Mouse (Mus musculus) stomach, postnatal 0 days (tissue): ENCODE measurements around the gene Fam57b.

Source experiments
- CTCF ChIP-seq: IDR thresholded peaks from 2 replicates; pipeline ENCODE4 v1.5.1; 2016; ENCODE audit warnings: antibody characterized with exemption, low read depth, mild to moderate bottlenecking, moderate library complexity
- EP300 ChIP-seq: optimal IDR thresholded peaks from 2 replicates; pipeline ENCODE3; 2016; ENCODE audit warnings: antibody characterized with exemption

DNA sequence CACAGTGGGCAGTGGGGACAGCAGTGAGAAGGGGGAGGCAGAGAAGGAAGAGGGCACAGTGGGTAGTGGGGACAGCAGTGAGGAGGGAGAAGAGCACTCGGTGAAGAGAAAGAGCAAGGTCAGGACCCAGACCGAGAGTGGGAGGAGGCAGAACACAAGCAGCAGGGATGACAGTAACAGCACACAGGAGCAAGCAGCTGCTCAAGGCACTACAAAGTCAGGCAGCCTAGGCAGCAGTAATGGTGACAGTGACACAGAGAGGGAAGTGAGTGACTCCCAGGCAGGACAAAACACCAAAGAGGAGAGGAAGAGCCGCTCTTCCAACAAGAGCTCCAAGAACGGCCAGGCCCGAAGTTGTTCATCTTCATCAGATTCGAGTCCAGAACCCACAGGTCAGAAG is 66.3 kb downstream of the Fam57b start:
- TF ChIP-seq CTCF (no peak), EP300 (no peak)
